Mouse (Mus musculus): ENCODE data around the gene Fam13c.

Fam13c gene

GRCm38 (mm10) chr10:70520143-70521131, 80.2 kb downstream of the Fam13c start:
- no peak for DNase-seq (ENCODE audit: low spot score)

GRCm38 (mm10) chr10:70521379-70521778, 81.1 kb downstream of the Fam13c start:
- DNase-seq (ENCODE audit: low spot score), result no peak

- DNase-seq (ENCODE audit: low spot score), result no peak
Observed at GRCm38 (mm10) chr10:70530185-70530823, 90.0 kb downstream of the Fam13c start.

- DNase-seq (ENCODE audit: low spot score), result no peak
Observed at GRCm38 (mm10) chr10:70532249-70532648, 92.0 kb downstream of the Fam13c start.

- DNase-seq (ENCODE audit: low spot score), result no peak
Observed at GRCm38 (mm10) chr10:70533301-70533781, 93.1 kb downstream of the Fam13c start.

- DNase-seq (ENCODE audit: low spot score), result no peak
Observed at GRCm38 (mm10) chr10:70533986-70534385, 93.7 kb downstream of the Fam13c start.

- no peak for DNase-seq (ENCODE audit: low spot score)
Observed at GRCm38 (mm10) chr10:70534571-70534970, 94.3 kb downstream of the Fam13c start.

GRCm38 (mm10) chr10:70535401-70535800, 95.1 kb downstream of the Fam13c start:
- DNase-seq (ENCODE audit: low spot score), result no peak

GRCm38 (mm10) chr10:70537694-70538093, 97.4 kb downstream of the Fam13c start:
- no peak for DNase-seq (ENCODE audit: low spot score)

- no peak for DNase-seq (ENCODE audit: low spot score)
Observed at GRCm38 (mm10) chr10:70539251-70539650, 99.0 kb downstream of the Fam13c start.

- DNase-seq (ENCODE audit: low spot score), result no peak
Observed at GRCm38 (mm10) chr10:70540456-70541195, 100.3 kb downstream of the Fam13c start.

GRCm38 (mm10) chr10:70542857-70543256, 102.6 kb downstream of the Fam13c start:
- DNase-seq (ENCODE audit: low spot score), result no peak

GRCm38 (mm10) chr10:70552531-70552930, 112.2 kb downstream of the Fam13c start:
- DNase-seq (ENCODE audit: low spot score), result no peak

- no peak for DNase-seq (ENCODE audit: low spot score)
Observed at GRCm38 (mm10) chr10:70563636-70564035, 123.4 kb downstream of the Fam13c start.

- no peak for DNase-seq (ENCODE audit: low spot score)
Observed at GRCm38 (mm10) chr10:70581556-70582211, 141.4 kb downstream of the Fam13c start.

GRCm38 (mm10) chr10:70584171-70584570, 143.9 kb downstream of the Fam13c start:
- DNase-seq (ENCODE audit: low spot score), result no peak

- DNase-seq (ENCODE audit: low spot score), result no peak
Observed at GRCm38 (mm10) chr10:70586876-70587405, 146.7 kb downstream of the Fam13c start.

GRCm38 (mm10) chr10:70594007-70594406, 153.7 kb downstream of the Fam13c start:
- DNase-seq (ENCODE audit: low spot score), result no peak

- no peak for DNase-seq (ENCODE audit: low spot score)
Observed at GRCm38 (mm10) chr10:70598081-70598515, 157.8 kb downstream of the Fam13c start.

- no peak for DNase-seq (ENCODE audit: low spot score)
Observed at GRCm38 (mm10) chr10:70598516-70599125, 158.3 kb downstream of the Fam13c start.

All from T-cell, adult 2 months (primary cell).